Mouse (Mus musculus) myocyte (in vitro differentiated cells): Measurements from ENCODE around the gene Pacrg. TPM values are rescaled to one million over a fixed set of nuclear protein-coding genes. Genes with fewer than 3 reads are reported as not detected.

ENCODE experiments used
- H3K27me3 ChIP-seq: one replicate; pipeline ENCODE4 v1.6.1; 2011; ENCODE audit not compliant: control insufficient read depth, insufficient read depth, insufficient read length
- H3K36me3 ChIP-seq: one replicate; pipeline ENCODE4 v1.6.1; 2011; ENCODE audit not compliant: control insufficient read depth, insufficient read depth
- H3K4me2 ChIP-seq: one replicate; pipeline ENCODE4 v1.6.1; 2011; ENCODE audit warnings: low read depth, control low read depth
- H3K4me3 ChIP-seq: one replicate; pipeline ENCODE4 v1.5.1; 2011; ENCODE audit warnings: mild to moderate bottlenecking, control low read depth, moderate library complexity
- H3K79me2 ChIP-seq: one replicate; pipeline ENCODE4 v1.6.1; 2011; ENCODE audit not compliant: control insufficient read depth, insufficient read depth
- H3ac ChIP-seq: one replicate; pipeline ENCODE4 v1.6.1; 2011; ENCODE audit not compliant: control insufficient read depth, insufficient read length
- CEBPB ChIP-seq: IDR thresholded peaks from 2 replicates; pipeline ENCODE4 v1.6.1; 2011; ENCODE audit warnings: mild to moderate bottlenecking, moderate library complexity; ENCODE audit not compliant: poor library complexity, insufficient read depth, severe bottlenecking
- E2F4 ChIP-seq: IDR thresholded peaks from one replicate; pipeline ENCODE4 v1.6.1; 2011; ENCODE audit warnings: mild to moderate bottlenecking, control low read depth, moderate library complexity; ENCODE audit not compliant: insufficient read depth
- MAX ChIP-seq: IDR thresholded peaks from one replicate; pipeline ENCODE4 v1.6.1; 2011; ENCODE audit warnings: low read depth, mild to moderate bottlenecking, control low read depth
- MYOD1 ChIP-seq, 3 experiments: IDR thresholded peaks; one replicate each; pipeline ENCODE4 v1.6.1; 2011; ENCODE audit warnings: control low read depth in 2 of 3, low read depth in 2 of 3, mild to moderate bottlenecking in 2 of 3, moderate library complexity in 1 of 3; ENCODE audit not compliant: insufficient read length in 2 of 3, control insufficient read depth in 1 of 3
- MYOG ChIP-seq, 3 experiments: IDR thresholded peaks; one replicate each; pipeline ENCODE4 v1.6.1; 2011; ENCODE audit warnings: control low read depth in 2 of 3, low read depth in 2 of 3, mild to moderate bottlenecking in 2 of 3; ENCODE audit not compliant: insufficient read length in 2 of 3, control insufficient read depth in 1 of 3, insufficient read depth in 1 of 3
- POLR2A ChIP-seq: IDR thresholded peaks from one replicate; pipeline ENCODE4 v1.6.1; 2011; ENCODE audit warnings: low read depth, mild to moderate bottlenecking, control low read depth, moderate library complexity; ENCODE audit not compliant: insufficient read length
- POLR2AphosphoS2 ChIP-seq: IDR thresholded peaks from one replicate; pipeline ENCODE4 v1.6.1; 2011; ENCODE audit warnings: low read depth, control low read depth; ENCODE audit not compliant: insufficient read length
- REST ChIP-seq: IDR thresholded peaks from one replicate; pipeline ENCODE4 v1.6.1; 2011; ENCODE audit warnings: mild to moderate bottlenecking, control low read depth, moderate library complexity; ENCODE audit not compliant: insufficient read depth, insufficient read length
- SRF ChIP-seq: IDR thresholded peaks from one replicate; pipeline ENCODE4 v1.6.1; 2011; ENCODE audit warnings: low read depth; ENCODE audit not compliant: control insufficient read depth, insufficient read length
- TCF12 ChIP-seq: IDR thresholded peaks from one replicate; pipeline ENCODE4 v1.6.1; 2011; ENCODE audit warnings: mild to moderate bottlenecking, control low read depth; ENCODE audit not compliant: poor library complexity, insufficient read depth, severe bottlenecking
- TCF3 ChIP-seq: IDR thresholded peaks from one replicate; pipeline ENCODE4 v1.6.1; 2011; ENCODE audit warnings: low read depth, control low read depth; ENCODE audit not compliant: insufficient read length
- USF1 ChIP-seq: IDR thresholded peaks from one replicate; pipeline ENCODE4 v1.6.1; 2011; ENCODE audit warnings: low read depth, mild to moderate bottlenecking, control low read depth, moderate library complexity
- polyA plus RNA-seq: library from polyadenylated mRNA; unstranded; fragments of >200 nt; fragmentation: generic; extraction: Trizol; gene quantifications from one replicate; pipeline ENCODE4 v1.2.1, GENCODE M21; 2012; ENCODE audit warnings: missing spikeins

Gene Pacrg
- polyA plus RNA-seq, 1 experiment = 0.64 TPM

GRCm38 (mm10) chr17:10374316-10374715, 465.8 kb downstream of the Pacrg start:
- Histone ChIP-seq H3K36me3 (no peaks in the 10 kb centered on the region), H3ac (no peak overlapping the region), H3K4me3 (no peak overlapping the region), H3K4me2 (no peak overlapping the region), H3K79me2 (no peaks in the 10 kb centered on the region), H3K27me3 (no peaks in the 10 kb centered on the region)
- no peak for TF ChIP-seq TCF12
- TF ChIP-seq MYOG (IDR thresholded peaks at IDR 0.05; ENCODE audit: control insufficient read depth in 1 of 3, insufficient read depth in 1 of 3, insufficient read length in 2 of 3, low read depth in 2 of 3) = no peak
- TF ChIP-seq USF1 = no peak
- no peak for TF ChIP-seq SRF
- TF ChIP-seq POLR2A = no peak
- TF ChIP-seq CEBPB = no peak

GRCm38 (mm10) chr17:10373727-10374126, 466.4 kb downstream of the Pacrg start:
- H3K36me3 ChIP-seq = no peaks in the 10 kb centered on the region
- no peak overlapping the region for H3ac ChIP-seq
- TF ChIP-seq E2F4 (no peak), REST (no peak), CEBPB (no peak), POLR2AphosphoS2 (no peak), MYOG (IDR thresholded peaks at IDR 0.05; ENCODE audit: control insufficient read depth in 1 of 3, insufficient read depth in 1 of 3, insufficient read length in 2 of 3, low read depth in 2 of 3) (no peak), TCF12 (no peak), MYOD1 (IDR thresholded peaks at IDR 0.05; ENCODE audit: control insufficient read depth in 1 of 3, insufficient read length in 2 of 3, low read depth in 2 of 3) (no peak), USF1 (no peak), SRF (no peak), MAX (no peak)
- no peaks in the 10 kb centered on the region for H3K79me2 ChIP-seq
- no peaks in the 10 kb centered on the region for H3K27me3 ChIP-seq
- no peak overlapping the region for H3K4me3 ChIP-seq
- H3K4me2 ChIP-seq = no peak overlapping the region

- no peak overlapping the region for H3ac ChIP-seq
- TF ChIP-seq REST = no peak
- TF ChIP-seq POLR2AphosphoS2 = no peak
- TF ChIP-seq SRF = no peak
- H3K36me3 ChIP-seq = no peaks in the 10 kb centered on the region
- no peaks in the 10 kb centered on the region for H3K27me3 ChIP-seq
- H3K79me2 ChIP-seq = no peaks in the 10 kb centered on the region
- no peak overlapping the region for H3K4me2 ChIP-seq
- H3K4me3 ChIP-seq = no peak overlapping the region
Observed at GRCm38 (mm10) chr17:10372001-10372785, 467.9 kb downstream of the Pacrg start.

- H3K4me3 ChIP-seq = no peak overlapping the region
- H3K36me3 ChIP-seq = no peaks in the 10 kb centered on the region
- TF ChIP-seq TCF12 = no peak
- TF ChIP-seq POLR2AphosphoS2 = no peak
- no peak for TF ChIP-seq E2F4
- no peak for TF ChIP-seq POLR2A
- no peak for TF ChIP-seq REST
- TF ChIP-seq TCF3 = no peak
- no peak for TF ChIP-seq MAX
- TF ChIP-seq CEBPB = no peak
- no peak for TF ChIP-seq MYOD1 (IDR thresholded peaks at IDR 0.05; ENCODE audit: control insufficient read depth in 1 of 3, insufficient read length in 2 of 3, low read depth in 2 of 3)
- no peak for TF ChIP-seq MYOG (IDR thresholded peaks at IDR 0.05; ENCODE audit: control insufficient read depth in 1 of 3, insufficient read depth in 1 of 3, insufficient read length in 2 of 3, low read depth in 2 of 3)
- TF ChIP-seq SRF = no peak
- no peak for TF ChIP-seq USF1
- H3K27me3 ChIP-seq = no peaks in the 10 kb centered on the region
- no peak overlapping the region for H3ac ChIP-seq
- no peaks in the 10 kb centered on the region for H3K79me2 ChIP-seq
- H3K4me2 ChIP-seq = no peak overlapping the region
Observed at GRCm38 (mm10) chr17:10371472-10371871, 468.6 kb downstream of the Pacrg start.

- H3K27me3 ChIP-seq = no peaks in the 10 kb centered on the region
- H3K4me2 ChIP-seq = no peak overlapping the region
- no peak overlapping the region for H3ac ChIP-seq
- no peak overlapping the region for H3K4me3 ChIP-seq
- H3K36me3 ChIP-seq = no peaks in the 10 kb centered on the region
- H3K79me2 ChIP-seq = no peaks in the 10 kb centered on the region
- TF ChIP-seq E2F4 (no peak), MAX (no peak), POLR2A (no peak), MYOG (IDR thresholded peaks at IDR 0.05; ENCODE audit: control insufficient read depth in 1 of 3, insufficient read depth in 1 of 3, insufficient read length in 2 of 3, low read depth in 2 of 3) (no peak), POLR2AphosphoS2 (no peak), TCF12 (no peak)
Observed at GRCm38 (mm10) chr17:10370660-10371130, 469.4 kb downstream of the Pacrg start.
